Mouse (Mus musculus): Measurements from ENCODE around the gene Abcf3. TPM values are rescaled to one million over a fixed set of nuclear protein-coding genes. Genes with fewer than 3 reads are reported as not detected.

Abcf3 gene
- total and polyA plus RNA-seq, 3 experiments: 48.6 to 98.0 (median 55.7) TPM

DNA sequence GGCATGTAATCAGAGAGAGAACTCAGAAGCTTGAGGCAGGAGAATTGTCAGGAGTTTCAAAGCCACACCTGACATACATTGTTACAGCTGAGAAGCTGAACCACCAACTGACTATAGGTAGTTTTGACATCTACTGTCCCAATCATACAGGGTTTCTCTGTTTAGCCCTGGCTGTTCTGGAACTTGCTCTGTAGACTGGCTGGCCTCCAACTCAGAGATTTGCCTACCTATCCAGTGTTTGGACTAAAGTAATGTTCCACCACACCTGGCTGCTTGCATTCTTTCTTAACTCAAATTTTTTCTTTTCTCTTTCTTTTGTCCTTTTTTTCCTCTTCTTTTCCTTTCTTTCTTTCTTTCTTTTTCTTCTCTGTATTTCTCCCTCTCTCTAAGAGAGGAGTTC lies 32.3 kb upstream of the Abcf3 start:
- Histone ChIP-seq H3K4me2 (ENCODE audit: insufficient read depth, low read depth, poor library complexity, severe bottlenecking) (peak overlapping the region; percentile 68; the same call in 1 of the 2 replicates), H3K27me3 (replicated peaks) (no peaks in the 10 kb centered on the region), H3K27ac (ENCODE audit: insufficient read depth, low read depth) (no peak overlapping the region), H3K79me2 (replicated peaks; ENCODE audit: control insufficient read depth, extremely low read depth, insufficient read depth, poor library complexity, severe bottlenecking) (peaks cover 13% of the 10 kb centered on the region), H3K36me3 (replicated peaks in 1 of 2; ENCODE audit: control insufficient read depth in 1 of 2, insufficient read depth in 1 of 2, low read length in 1 of 2) (peaks cover 5 to 36% of the 10 kb centered on the region in 2 experiments), H3K9ac (ENCODE audit: insufficient read depth, low read depth) (peak overlapping the region; percentile 82), H3K4me3 (replicated peaks in 1 of 3; ENCODE audit: low read depth in 2 of 3, low read length in 2 of 3, poor library complexity in 1 of 3) (peak overlapping the region in 2 of 3 experiments; percentile 53 to 90), H3K4me1 (ENCODE audit: control insufficient read depth in 1 of 2, insufficient read depth in 2 of 2) (peaks cover 3 to 35% of the 10 kb centered on the region in 2 experiments), H3K9me3 (replicated peaks; ENCODE audit: low read length) (no peaks in the 10 kb centered on the region)
- in situ Hi-C loops (cut with MboI; ENCODE audit: low pct_ligation_motif_present, low pct_unique_long_range_greater_than_20kb, low sequenced_read_pairs) (no loop called here), dilution Hi-C loops (cut with MboI; ENCODE audit: extremely low pct_ligation_motif_present, extremely low pct_unique_long_range_greater_than_20kb, low sequenced_read_pairs) (no loop called here)
- TF ChIP-seq USF1 (IDR thresholded peaks at IDR 0.05; ENCODE audit: low read depth, low read length) (no peak), ZMIZ1 (IDR thresholded peaks at IDR 0.05; ENCODE audit: low read depth, low read length) (no peak), ZNF384 (IDR thresholded peaks at IDR 0.05; ENCODE audit: low read depth, low read length) (no peak)
- DNase-seq (ENCODE audit: extremely low read depth): no peak

DNA sequence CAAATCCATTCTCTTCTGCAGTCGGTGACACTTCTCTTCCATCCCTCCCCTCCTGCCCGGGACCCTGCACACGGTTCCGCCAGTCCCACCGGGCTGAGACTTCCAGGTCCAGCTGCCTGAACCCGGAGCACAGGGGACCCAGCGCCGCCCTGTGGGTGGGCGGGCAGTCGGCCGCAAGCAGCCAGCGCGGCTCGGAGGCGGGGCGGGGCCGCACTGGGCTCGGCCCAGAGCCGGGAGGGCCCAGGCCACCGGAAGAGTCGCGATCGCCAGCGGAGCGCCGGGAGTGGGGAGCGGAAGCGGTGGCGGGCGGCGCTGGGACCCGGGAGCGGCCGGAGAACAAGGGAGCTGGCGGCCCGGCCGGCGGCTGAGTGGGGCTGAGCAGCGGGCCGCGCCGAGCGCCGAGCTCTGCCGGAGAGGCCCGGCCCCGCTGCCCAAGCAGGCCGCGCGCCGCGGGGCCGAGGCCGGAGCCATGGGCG lies 31.6 kb upstream of the Abcf3 start, which contains the start of gene Dvl3:
TSS of gene Dvl3 (plus strand) at position 257 of the 476 bp plus-strand sequence.
- Histone ChIP-seq H3K36me3 (replicated peaks in 1 of 2; ENCODE audit: control insufficient read depth in 1 of 2, insufficient read depth in 1 of 2, low read length in 1 of 2) (peaks cover 5 to 36% of the 10 kb centered on the region in 2 experiments), H3K27me3 (replicated peaks) (no peaks in the 10 kb centered on the region), H3K4me1 (ENCODE audit: control insufficient read depth in 1 of 2, insufficient read depth in 2 of 2) (peaks cover 3 to 29% of the 10 kb centered on the region in 2 experiments), H3K27ac (ENCODE audit: insufficient read depth, low read depth) (peak within 1 kb of the TSS; percentile 16), H3K9me3 (replicated peaks; ENCODE audit: low read length) (peaks cover under 1% of the 10 kb centered on the region), H3K79me2 (replicated peaks; ENCODE audit: control insufficient read depth, extremely low read depth, insufficient read depth, poor library complexity, severe bottlenecking) (peaks cover 13% of the 10 kb centered on the region), H3K4me3 (replicated peaks in 1 of 3; ENCODE audit: low read depth in 2 of 3, low read length in 2 of 3, poor library complexity in 1 of 3) (peak within 1 kb of the TSS; percentile 73 to 92 (median 90)), H3K4me2 (ENCODE audit: insufficient read depth, low read depth, poor library complexity, severe bottlenecking) (peak within 1 kb of the TSS; percentile 68), H3K9ac (ENCODE audit: insufficient read depth, low read depth) (peak within 1 kb of the TSS; percentile 97)
- DNase-seq (ENCODE audit: extremely low read depth): peak; percentile 81
- dilution Hi-C loops (cut with MboI; ENCODE audit: extremely low pct_ligation_motif_present, extremely low pct_unique_long_range_greater_than_20kb, low sequenced_read_pairs): no loop called here
- in situ Hi-C loops (cut with MboI; ENCODE audit: low pct_ligation_motif_present, low pct_unique_long_range_greater_than_20kb, low sequenced_read_pairs): no loop called here
- TF ChIP-seq GABPA (IDR thresholded peaks at IDR 0.05; ENCODE audit: insufficient replicate concordance, low read depth, low read length) (no peak), UBTF (IDR thresholded peaks at IDR 0.05; ENCODE audit: low read depth, low read length) (peak; percentile 92; the same call in 1 of the 2 replicates), HCFC1 (IDR thresholded peaks at IDR 0.05; ENCODE audit: low read depth, low read length) (peak; percentile 80), MXI1 (IDR thresholded peaks at IDR 0.05; ENCODE audit: low read depth, low read length) (no peak; the same call in 1 of the 2 replicates), CHD1 (IDR thresholded peaks at IDR 0.05; ENCODE audit: low read depth, low read length) (0 out of 2 replicates have a peak, but pooled peaks have one; percentile 84), USF1 (IDR thresholded peaks at IDR 0.05; ENCODE audit: low read depth, low read length) (no peak; the same call in 1 of the 2 replicates), RCOR1 (conservative IDR thresholded peaks at IDR 0.05; ENCODE audit: low read depth, low read length) (0 out of 2 replicates have a peak, but pooled peaks have one; percentile 67), IRF4 (IDR thresholded peaks at IDR 0.05; ENCODE audit: low read depth, low read length) (peak; percentile 74; the same call in 1 of the 2 replicates), CTCF (conservative IDR thresholded peaks at IDR 0.05 in 1 of 2, IDR thresholded peaks at IDR 0.05 in 1 of 2; ENCODE audit: low read depth in 2 of 2, low read length in 2 of 2) (peak in 1 of 2 experiments; percentile 58; a peak in 2 of 4 replicates), E2F4 (IDR thresholded peaks at IDR 0.05; ENCODE audit: insufficient replicate concordance, low read depth, low read length) (no peak), KAT2A (IDR thresholded peaks at IDR 0.05; ENCODE audit: insufficient replicate concordance, low read length) (peak; percentile 73; the same call in 1 of the 2 replicates), MAZ (IDR thresholded peaks at IDR 0.05; ENCODE audit: low read depth, low read length) (peak; percentile 87), SIN3A (IDR thresholded peaks at IDR 0.05; ENCODE audit: low read length) (peak; percentile 91), POLR2AphosphoS2 (IDR thresholded peaks at IDR 0.05; ENCODE audit: low read depth, low read length) (peak; percentile 61; the same call in 1 of the 2 replicates), ETS1 (conservative IDR thresholded peaks at IDR 0.05; ENCODE audit: low read depth, low read length) (0 out of 2 replicates have a peak, but pooled peaks have one; percentile 27), JUND (conservative IDR thresholded peaks at IDR 0.05; ENCODE audit: low read depth, low read length) (no peak), EP300 (IDR thresholded peaks at IDR 0.05; ENCODE audit: low read length) (no peak), POLR2A (IDR thresholded peaks at IDR 0.05; ENCODE audit: low read depth, low read length) (peak; percentile 90), MAX (IDR thresholded peaks at IDR 0.05; ENCODE audit: low read length) (peak; percentile 44; the same call in 1 of the 2 replicates), ELF1 (IDR thresholded peaks at IDR 0.05; ENCODE audit: low read depth, low read length) (peak; percentile 93), PAX5 (IDR thresholded peaks at IDR 0.05; ENCODE audit: low read length) (no peak), MEF2A (IDR thresholded peaks at IDR 0.05; ENCODE audit: borderline replicate concordance, low read depth, low read length) (0 out of 2 replicates have a peak, but pooled peaks have one; percentile 54), CHD2 (IDR thresholded peaks at IDR 0.05; ENCODE audit: low read length) (0 out of 2 replicates have a peak, but pooled peaks have one; percentile 43), TBP (conservative IDR thresholded peaks at IDR 0.05; ENCODE audit: low read depth, low read length) (no peak), JUN (IDR thresholded peaks at IDR 0.05; ENCODE audit: insufficient read depth, low read depth, low read length) (no peak), NRF1 (IDR thresholded peaks at IDR 0.05; ENCODE audit: low read depth, low read length) (peak; percentile 65), BHLHE40 (IDR thresholded peaks at IDR 0.05; ENCODE audit: low read depth, low read length) (no peak), TCF12 (IDR thresholded peaks at IDR 0.05; ENCODE audit: low read depth, low read length) (peak; percentile 90), SMC3 (IDR thresholded peaks at IDR 0.05; ENCODE audit: low read depth, low read length) (peak; percentile 48), MYC (IDR thresholded peaks at IDR 0.05; ENCODE audit: low read depth, low read length) (0 out of 2 replicates have a peak, but pooled peaks have one; percentile 18)
